Mouse (Mus musculus): ENCODE measurements around the gene Smap2. TPM values are rescaled to one million over a fixed set of nuclear protein-coding genes. Genes with fewer than 3 reads are reported as not detected.

Gene Smap2
- total and polyA plus RNA-seq, 3 experiments = 20.1 to 110 (median 29.1) TPM

- TF ChIP-seq MXI1 (IDR thresholded peaks at IDR 0.05; ENCODE audit: low read depth, low read length) (peak; percentile 76), UBTF (IDR thresholded peaks at IDR 0.05; ENCODE audit: low read depth, low read length) (no peak), MAZ (IDR thresholded peaks at IDR 0.05; ENCODE audit: low read depth, low read length) (peak; percentile 86), PAX5 (IDR thresholded peaks at IDR 0.05; ENCODE audit: low read length) (no peak), ZKSCAN1 (IDR thresholded peaks at IDR 0.05; ENCODE audit: borderline replicate concordance, low read depth, low read length) (no peak), ELF1 (IDR thresholded peaks at IDR 0.05; ENCODE audit: low read depth, low read length) (peak; percentile 25; the same call in 1 of the 2 replicates), NELFE (IDR thresholded peaks at IDR 0.05; ENCODE audit: low read depth, low read length) (peak; percentile 71), ZC3H11A (IDR thresholded peaks at IDR 0.05; ENCODE audit: low read depth, low read length) (no peak), SMC3 (IDR thresholded peaks at IDR 0.05; ENCODE audit: low read depth, low read length) (peak; percentile 80), ZMIZ1 (IDR thresholded peaks at IDR 0.05; ENCODE audit: low read depth, low read length) (peak; percentile 96), BHLHE40 (IDR thresholded peaks at IDR 0.05; ENCODE audit: low read depth, low read length) (peak; percentile 80)
Measured at GRCm38 (mm10) chr4:121028659-121029392, 11.8 kb upstream of the Smap2 start (continued).

GRCm38 (mm10) chr4:121028146-121028545 is 11.1 kb upstream of the Smap2 start:
- H3K9ac ChIP-seq (ENCODE audit: insufficient read depth, low read depth) = no peak overlapping the region
- TF ChIP-seq ZKSCAN1 (IDR thresholded peaks at IDR 0.05; ENCODE audit: borderline replicate concordance, low read depth, low read length) = no peak
- TF ChIP-seq USF1 (IDR thresholded peaks at IDR 0.05; ENCODE audit: low read depth, low read length) = no peak
- no peak for TF ChIP-seq IRF4 (IDR thresholded peaks at IDR 0.05; ENCODE audit: low read depth, low read length)
- TF ChIP-seq MEF2A (IDR thresholded peaks at IDR 0.05; ENCODE audit: borderline replicate concordance, low read depth, low read length) = no peak
- no peak for TF ChIP-seq JUN (IDR thresholded peaks at IDR 0.05; ENCODE audit: insufficient read depth, low read depth, low read length)
- no peak for TF ChIP-seq SIN3A (IDR thresholded peaks at IDR 0.05; ENCODE audit: low read length)
- no peak for TF ChIP-seq NRF1 (IDR thresholded peaks at IDR 0.05; ENCODE audit: low read depth, low read length)
- no peaks in the 10 kb centered on the region for H3K27me3 ChIP-seq (replicated peaks)
- no peak overlapping the region for H3K4me3 ChIP-seq (replicated peaks in 1 of 3; ENCODE audit: low read depth in 2 of 3, low read length in 2 of 3, poor library complexity in 1 of 3)
- dilution Hi-C loops (cut with MboI; ENCODE audit: extremely low pct_ligation_motif_present, extremely low pct_unique_long_range_greater_than_20kb, low sequenced_read_pairs) = no loop called here
- no peak overlapping the region for H3K27ac ChIP-seq (ENCODE audit: insufficient read depth, low read depth)
- no peaks in the 10 kb centered on the region for H3K36me3 ChIP-seq (replicated peaks in 1 of 2; ENCODE audit: control insufficient read depth in 1 of 2, insufficient read depth in 1 of 2, low read length in 1 of 2)
- no peaks in the 10 kb centered on the region for H3K79me2 ChIP-seq (replicated peaks; ENCODE audit: control insufficient read depth, extremely low read depth, insufficient read depth, poor library complexity, severe bottlenecking)
- H3K4me2 ChIP-seq (ENCODE audit: insufficient read depth, low read depth, poor library complexity, severe bottlenecking) = peak overlapping the region; percentile 42; the same call in 1 of the 2 replicates
- in situ Hi-C loops (cut with MboI; ENCODE audit: low pct_ligation_motif_present, low pct_unique_long_range_greater_than_20kb, low sequenced_read_pairs) = loop anchor here (5.0 kb wide), 1 partner anchor 41 kb away; no protein-coding TSS in a partner anchor
- H3K4me1 ChIP-seq (ENCODE audit: control insufficient read depth in 1 of 2, insufficient read depth in 2 of 2) = peaks cover 17 to 57% of the 10 kb centered on the region in 2 experiments
- DNase-seq (ENCODE audit: extremely low read depth) = no peak
- H3K9me3 ChIP-seq (replicated peaks; ENCODE audit: low read length) = no peaks in the 10 kb centered on the region
